Mouse (Mus musculus): ENCODE results near the gene Klra8.
"Not testable (repeated sequence)": the region's sequence is repeated elsewhere in the genome, so short reads cannot be mapped to it uniquely, and the experiment has no call there.

DNA sequence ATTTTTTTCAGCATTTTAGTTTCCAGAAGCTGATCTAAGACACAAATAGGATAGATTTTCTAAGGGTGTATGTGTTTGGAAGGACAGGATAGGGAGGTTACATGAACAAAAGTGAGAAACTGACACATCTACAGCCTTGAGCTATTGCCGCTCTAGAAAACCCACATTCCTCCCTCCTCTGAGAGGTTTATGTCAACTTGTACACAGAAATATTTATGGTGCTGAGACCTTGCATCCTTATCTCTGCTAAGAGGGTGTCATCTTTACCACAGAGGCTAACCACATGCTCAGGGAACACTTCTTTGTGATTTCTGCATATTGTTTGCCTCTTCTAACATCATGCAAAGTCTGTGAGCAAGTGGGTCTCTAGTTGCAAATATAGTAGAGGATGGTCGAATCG, 27.0 kb downstream of the Klra8 start:
- TF ChIP-seq E2F4 (IDR thresholded peaks at IDR 0.05; ENCODE audit: insufficient read depth); MYOD1 (IDR thresholded peaks at IDR 0.05; ENCODE audit: control insufficient read depth in 1 of 3, insufficient read length in 2 of 3, low read depth in 2 of 3); POLR2A (IDR thresholded peaks at IDR 0.05; ENCODE audit: insufficient read length, low read depth); TCF12 (IDR thresholded peaks at IDR 0.05; ENCODE audit: insufficient read depth, poor library complexity, severe bottlenecking): not testable (repeated sequence)

Data from myocyte (in vitro differentiated cells).